Mouse (Mus musculus) small intestine, adult 2 months (tissue): ENCODE data around the gene Ppp1r1b.

Source experiments
- CTCF ChIP-seq: fragments of 200-500 bp; IDR thresholded peaks from 2 replicates; pipeline ENCODE4 v1.5.1; 2012; ENCODE audit warnings: low read depth, mild to moderate bottlenecking, control low read depth, inconsistent platforms, low read length, moderate library complexity, mixed read lengths; ENCODE audit not compliant: insufficient replicate concordance, insufficient read length; ENCODE audit errors: extremely low read depth
- POLR2A ChIP-seq: fragments of 200-500 bp; IDR thresholded peaks from 2 replicates; pipeline ENCODE4 v1.6.1; 2012; ENCODE audit warnings: low read depth, mild to moderate bottlenecking, control low read depth, inconsistent platforms, low read length, moderate library complexity

- TF ChIP-seq POLR2A, result no peak
- TF ChIP-seq CTCF, result no peak
These were observed 49.7 kb downstream of the Ppp1r1b start for GRCm38 (mm10) chr11:98397946-98398345.
